ENCODE assay signal across 8 mouse cellular contexts in genomic region chr16:38562968-38563327, GRCm38 (mm10). TPM values are rescaled to one million over a fixed set of nuclear protein-coding genes. Genes with fewer than 3 reads are reported as not detected.
DNase-seq lines count a peak whose midpoint lies in the region; ATAC-seq lines count a peak whose summit lies in the region.

No protein-coding gene starts in this region.

- H3K9ac ChIP-seq in heart, embryonic 13.5 days, result peak overlapping the region; percentile 96
- H3K9ac ChIP-seq in hindbrain, embryonic 12.5 days, result peak overlapping the region; percentile 85
- H3K9ac ChIP-seq in midbrain, embryonic 11.5 days (ENCODE audit: low read length), result peak overlapping the region; percentile 78

- ATAC-seq in heart, embryonic 13.5 days (ENCODE audit: extremely low read depth, insufficient number of reproducible peaks, low FRiP score, low TSS enrichment), result peak; percentile 47; the same call in 1 of the 2 replicates
- ATAC-seq in activated CD4-positive, CD25-positive, alpha-beta regulatory T cell, adult 4 months, result peak; percentile 35
- no peak; the same call in 1 of the 2 replicates for ATAC-seq in hindbrain, embryonic 12.5 days (ENCODE audit: low FRiP score)
- no peak; the same call in 1 of the 2 replicates for ATAC-seq in midbrain, embryonic 11.5 days (ENCODE audit: low FRiP score)

- peaks cover 26% of the 10 kb centered on the region for H3K27me3 ChIP-seq in heart, embryonic 13.5 days (replicated peaks)
- H3K27me3 ChIP-seq in hindbrain, embryonic 12.5 days, result peaks cover 16% of the 10 kb centered on the region; the same call in 1 of the 2 replicates
- H3K27me3 ChIP-seq in midbrain, embryonic 11.5 days (ENCODE audit: control insufficient read depth, insufficient read depth, low read length), result no peaks in the 10 kb centered on the region

- intact Hi-C loops in heart, postnatal 14 days (cut with DNase I), result no loop called here
- intact Hi-C loops in gastrocnemius, postnatal 14 days (cut with DNase I; ENCODE audit: low total_unique reads), result no loop called here

- H3K4me2 ChIP-seq in heart, embryonic 13.5 days, result peak overlapping the region; percentile 82
- H3K4me2 ChIP-seq in hindbrain, embryonic 12.5 days (replicated peaks), result peak overlapping the region; percentile 73
- H3K4me2 ChIP-seq in midbrain, embryonic 11.5 days, result peak overlapping the region; percentile 55

- H3K27ac ChIP-seq in heart, embryonic 13.5 days (replicated peaks), result peak overlapping the region; percentile 86
- H3K27ac ChIP-seq in hindbrain, embryonic 12.5 days, result peak overlapping the region; percentile 78
- H3K27ac ChIP-seq in midbrain, embryonic 11.5 days (ENCODE audit: low read depth, low read length), result no peak overlapping the region

- no peak for DNase-seq in heart, postnatal 14 days
- DNase-seq in midbrain, embryonic 11.5 days (ENCODE audit: low spot score, missing footprints), result no peak
- no peak for DNase-seq in gastrocnemius, postnatal 14 days
- no peak for DNase-seq in gastrocnemius, postnatal 25 days
- no peak for DNase-seq in thymus, adult 18-20 months

- H3K4me3 ChIP-seq in heart, embryonic 13.5 days, result peak overlapping the region; percentile 96
- H3K4me3 ChIP-seq in hindbrain, embryonic 12.5 days, result peak overlapping the region; percentile 86
- H3K4me3 ChIP-seq in midbrain, embryonic 11.5 days (ENCODE audit: low read depth, low read length), result peak overlapping the region; percentile 63

- H3K9me3 ChIP-seq in heart, embryonic 13.5 days, result no peaks in the 10 kb centered on the region
- no peaks in the 10 kb centered on the region for H3K9me3 ChIP-seq in hindbrain, embryonic 12.5 days (replicated peaks)
- no peaks in the 10 kb centered on the region for H3K9me3 ChIP-seq in midbrain, embryonic 11.5 days (ENCODE audit: control insufficient read depth, low read length)

- H3K4me1 ChIP-seq in heart, embryonic 13.5 days, result peaks cover 23% of the 10 kb centered on the region
- H3K4me1 ChIP-seq in hindbrain, embryonic 12.5 days, result peaks cover 11% of the 10 kb centered on the region
- peaks cover 5% of the 10 kb centered on the region for H3K4me1 ChIP-seq in midbrain, embryonic 11.5 days (ENCODE audit: control insufficient read depth, insufficient read depth, low read length)

- under 1% methylated on average over 25 of the region's 25 CpGs for WGBS in heart, embryonic 13.5 days
- 1% methylated on average over 25 of the region's 25 CpGs for WGBS in hindbrain, embryonic 12.5 days
- WGBS in midbrain, embryonic 11.5 days, result under 1% methylated on average over 25 of the region's 25 CpGs

- peaks cover 36% of the 10 kb centered on the region for H3K36me3 ChIP-seq in heart, embryonic 13.5 days
- peaks cover 9% of the 10 kb centered on the region for H3K36me3 ChIP-seq in hindbrain, embryonic 12.5 days
- no peaks in the 10 kb centered on the region; the same call in 1 of the 2 replicates for H3K36me3 ChIP-seq in midbrain, embryonic 11.5 days (ENCODE audit: control insufficient read depth, insufficient read depth, low read length)

RNA-seq across cellular contexts. Expression of gene Tmem39a, which starts 4.5 kb away (rescaled TPM):
- polyA plus RNA-seq in heart, embryonic 13.5 days (2015; fragmentation: Nextera tagmentation; extraction: Ambion mirVana), result 62.0 and 62.8 TPM in 2 replicates
- total RNA-seq in heart, postnatal 14 days (2021), result 10 to 100 TPM; 24.6 to 29.9 TPM
- polyA plus RNA-seq in activated CD4-positive, CD25-positive, alpha-beta regulatory T cell, adult 4 months (2017; shearing (Covaris generic)), result 10 to 100 TPM; 33.5 to 37.3 TPM
- polyA plus RNA-seq in hindbrain, embryonic 12.5 days (2016; fragmentation: Nextera tagmentation; extraction: Ambion mirVana), result 65.3 and 67.4 TPM in 2 replicates
- polyA plus RNA-seq in midbrain, embryonic 11.5 days (2014; fragmentation: Nextera tagmentation; extraction: Ambion mirVana), result 79.4 and 80.5 TPM in 2 replicates
- total RNA-seq in gastrocnemius, postnatal 14 days (2021), result 10 to 100 TPM; 17.3 to 19.1 TPM
- 10 to 100 TPM; 17.1 to 18.8 TPM for total RNA-seq in gastrocnemius, postnatal 25 days (2021)

RNA-seq across cellular contexts. Expression of gene Poglut1, which starts 12.9 kb away (rescaled TPM):
- 33.5 and 34.7 TPM in 2 replicates for polyA plus RNA-seq in heart, embryonic 13.5 days (2015; fragmentation: Nextera tagmentation; extraction: Ambion mirVana)
- 10 to 100 TPM; 10.9 to 11.4 TPM for total RNA-seq in heart, postnatal 14 days (2021)
- polyA plus RNA-seq in activated CD4-positive, CD25-positive, alpha-beta regulatory T cell, adult 4 months (2017; shearing (Covaris generic)), result 10 to 100 TPM; 32.4 to 38.7 TPM
- polyA plus RNA-seq in hindbrain, embryonic 12.5 days (2016; fragmentation: Nextera tagmentation; extraction: Ambion mirVana), result 73.5 and 76.8 TPM in 2 replicates
- 68.4 and 75.9 TPM in 2 replicates for polyA plus RNA-seq in midbrain, embryonic 11.5 days (2014; fragmentation: Nextera tagmentation; extraction: Ambion mirVana)
- total RNA-seq in gastrocnemius, postnatal 14 days (2021), result 1 to 10 TPM; 8.3 to 9.0 TPM
- 1 to 10 TPM; 6.2 to 8.1 TPM for total RNA-seq in gastrocnemius, postnatal 25 days (2021)

RNA-seq across cellular contexts. Expression of gene Timmdc1, which starts 40.5 kb away (rescaled TPM):
- 29.7 and 35.3 TPM in 2 replicates for polyA plus RNA-seq in heart, embryonic 13.5 days (2015; fragmentation: Nextera tagmentation; extraction: Ambion mirVana)
- 10 to 100 TPM; 62.1 to 62.6 TPM for total RNA-seq in heart, postnatal 14 days (2021)
- polyA plus RNA-seq in activated CD4-positive, CD25-positive, alpha-beta regulatory T cell, adult 4 months (2017; shearing (Covaris generic)), result 10 to 100 TPM; 11.4 to 15.4 TPM
- polyA plus RNA-seq in hindbrain, embryonic 12.5 days (2016; fragmentation: Nextera tagmentation; extraction: Ambion mirVana), result 31.6 and 35.1 TPM in 2 replicates
- 27.6 and 29.2 TPM in 2 replicates for polyA plus RNA-seq in midbrain, embryonic 11.5 days (2014; fragmentation: Nextera tagmentation; extraction: Ambion mirVana)
- 10 to 100 TPM; 40.7 to 45.0 TPM for total RNA-seq in gastrocnemius, postnatal 14 days (2021)
- total RNA-seq in gastrocnemius, postnatal 25 days (2021), result 10 to 100 TPM; 48.4 to 52.2 TPM

Comparison
In these comparisons a context has a peak if more than half of its experiments do, and no peak if none do; other contexts are left out.
1. ATAC-seq: peak in heart, embryonic 13.5 days (single experiment) and activated CD4-positive, CD25-positive, alpha-beta regulatory T cell, adult 4 months (single experiment); none in hindbrain, embryonic 12.5 days (single experiment) and midbrain, embryonic 11.5 days (single experiment).
2. Peak in every context shown above with its lines, with median percentiles within 50 percentile points of each other: H3K4me2 ChIP-seq, H3K4me3 ChIP-seq and H3K9ac ChIP-seq.